Mouse (Mus musculus) megakaryocyte, embryonic 14.5 days (primary cell): ENCODE measurements around the gene Mdfic. TPM values are rescaled to one million over a fixed set of nuclear protein-coding genes. Genes with fewer than 3 reads are reported as not detected.

Source experiments
- H3K27me3 ChIP-seq: replicated peaks from 2 replicates; pipeline ENCODE3; 2012; ENCODE audit warnings: inconsistent platforms
- H3K36me3 ChIP-seq: replicated peaks from 2 replicates; pipeline ENCODE3; 2012; ENCODE audit warnings: low read length, inconsistent platforms, mixed read lengths
- H3K4me1 ChIP-seq: 2 replicates; pipeline ENCODE4 v1.6.1; 2012; ENCODE audit warnings: inconsistent platforms
- H3K4me3 ChIP-seq: replicated peaks from 2 replicates; pipeline ENCODE3; 2012; ENCODE audit warnings: moderate library complexity, mild to moderate bottlenecking, inconsistent platforms
- H3K9me3 ChIP-seq: 2 replicates; pipeline ENCODE4 v1.6.1; 2012; ENCODE audit warnings: inconsistent platforms
- FLI1 ChIP-seq: IDR thresholded peaks from 2 replicates; pipeline ENCODE4 v1.6.1; 2012; ENCODE audit warnings: low read length, inconsistent platforms, mixed read lengths
- GATA1 ChIP-seq: IDR thresholded peaks from 3 replicates; pipeline ENCODE4 v1.6.1; 2012; ENCODE audit warnings: mixed read lengths, low read length, inconsistent platforms, borderline replicate concordance
- polyA plus RNA-seq: library from polyadenylated mRNA; stranded (reverse); fragments of >175 nt; gene quantifications from 2 replicates; pipeline ENCODE4 v1.2.3, GENCODE M21; 2012; ENCODE audit warnings: low replicate concordance; ENCODE audit not compliant: insufficient read depth

The Mdfic gene
- polyA plus RNA-seq, 1 experiment: 0.95 TPM

- TF ChIP-seq GATA1 (no peak), FLI1 (no peak)
- Histone ChIP-seq H3K36me3 (no peaks in the 10 kb centered on the region), H3K9me3 (no peaks in the 10 kb centered on the region), H3K27me3 (no peaks in the 10 kb centered on the region), H3K4me3 (no peak overlapping the region), H3K4me1 (no peaks in the 10 kb centered on the region)
Observed at GRCm38 (mm10) chr6:15839831-15840230, 119.4 kb downstream of the Mdfic start.

- no peaks in the 10 kb centered on the region for H3K27me3 ChIP-seq
- no peaks in the 10 kb centered on the region for H3K4me1 ChIP-seq
- no peak overlapping the region for H3K4me3 ChIP-seq
- TF ChIP-seq FLI1 (no peak), GATA1 (no peak)
- no peaks in the 10 kb centered on the region for H3K36me3 ChIP-seq
- H3K9me3 ChIP-seq: no peaks in the 10 kb centered on the region
Observed at GRCm38 (mm10) chr6:15840429-15840828, 120.0 kb downstream of the Mdfic start.

- TF ChIP-seq GATA1 (no peak), FLI1 (no peak)
- H3K9me3 ChIP-seq: no peaks in the 10 kb centered on the region
- H3K4me3 ChIP-seq: no peak overlapping the region
Observed at GRCm38 (mm10) chr6:15841476-15842209, 121.2 kb downstream of the Mdfic start.

GRCm38 (mm10) chr6:15843295-15843694 lies 122.8 kb downstream of the Mdfic start:
- H3K27me3 ChIP-seq: no peaks in the 10 kb centered on the region
- H3K36me3 ChIP-seq: no peaks in the 10 kb centered on the region
- H3K9me3 ChIP-seq: no peaks in the 10 kb centered on the region
- TF ChIP-seq FLI1 (no peak), GATA1 (no peak)
- H3K4me3 ChIP-seq: no peak overlapping the region
- H3K4me1 ChIP-seq: no peaks in the 10 kb centered on the region

More at GRCm38 (mm10) chr6:15841476-15842209, 121.2 kb downstream of the Mdfic start:
- no peaks in the 10 kb centered on the region for H3K4me1 ChIP-seq
- H3K27me3 ChIP-seq: no peaks in the 10 kb centered on the region
- no peaks in the 10 kb centered on the region for H3K36me3 ChIP-seq

DNA sequence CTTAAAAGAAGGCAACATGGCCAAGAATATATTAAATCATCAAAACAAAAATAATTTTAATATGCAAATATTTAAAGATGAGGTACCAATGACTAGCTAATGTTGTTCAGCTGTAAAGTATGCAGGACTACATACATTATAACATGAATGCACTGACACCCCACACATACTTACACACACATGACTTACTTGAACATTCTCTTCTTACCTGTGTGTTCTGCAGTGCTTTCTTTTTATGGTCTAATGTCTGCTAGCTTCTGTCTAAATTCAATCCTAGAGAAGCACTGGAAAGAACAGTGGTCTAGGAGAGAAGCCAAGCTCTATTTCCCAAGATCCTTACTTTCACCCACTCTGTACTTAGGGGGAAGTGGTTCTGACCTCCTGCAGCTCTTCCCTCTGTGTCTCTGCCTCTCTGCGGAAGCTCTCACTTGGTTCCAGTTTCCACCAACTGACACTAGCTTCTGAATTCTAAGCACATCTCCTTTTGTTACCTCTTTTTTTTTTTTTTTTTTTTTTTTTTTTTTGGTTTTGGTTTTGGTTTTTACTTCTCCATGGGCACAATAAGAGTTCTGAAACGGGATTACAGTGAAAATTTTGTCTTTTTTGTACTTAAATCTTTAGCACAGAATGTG lies 125.4 kb downstream of the Mdfic start:
- no peaks in the 10 kb centered on the region for H3K9me3 ChIP-seq
- no peaks in the 10 kb centered on the region for H3K36me3 ChIP-seq
- TF ChIP-seq GATA1 (no peak), FLI1 (no peak)
- H3K4me3 ChIP-seq: no peak overlapping the region
- no peaks in the 10 kb centered on the region for H3K4me1 ChIP-seq
- no peaks in the 10 kb centered on the region for H3K27me3 ChIP-seq
